Mouse (Mus musculus): ENCODE measurements around the gene Htr5a. TPM values are rescaled to one million over a fixed set of nuclear protein-coding genes. Genes with fewer than 3 reads are reported as not detected.

The Htr5a gene
- polyA plus RNA-seq, 1 experiment = not detected

DNA sequence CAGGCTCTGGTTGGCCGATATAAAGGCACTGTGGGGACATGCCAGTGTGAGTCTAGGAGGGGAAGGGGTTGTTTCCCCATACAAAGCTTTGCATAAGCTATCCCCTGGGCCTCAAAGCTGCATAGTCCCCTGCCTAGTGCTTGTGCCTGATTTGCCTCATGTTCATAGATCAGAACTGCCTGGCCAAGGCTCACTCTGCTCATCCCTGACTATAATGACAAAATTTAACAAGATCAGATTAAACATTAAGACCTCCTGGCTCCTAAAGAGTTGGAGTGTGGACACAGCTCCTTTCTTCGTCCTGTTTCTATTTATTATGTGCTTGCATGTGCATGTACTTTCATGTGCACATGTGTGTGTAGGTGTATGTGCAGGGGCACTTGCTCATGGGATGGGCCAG, 39.3 kb downstream of the Htr5a start:
- DNase-seq (ENCODE audit: low read depth) = no peak

DNA sequence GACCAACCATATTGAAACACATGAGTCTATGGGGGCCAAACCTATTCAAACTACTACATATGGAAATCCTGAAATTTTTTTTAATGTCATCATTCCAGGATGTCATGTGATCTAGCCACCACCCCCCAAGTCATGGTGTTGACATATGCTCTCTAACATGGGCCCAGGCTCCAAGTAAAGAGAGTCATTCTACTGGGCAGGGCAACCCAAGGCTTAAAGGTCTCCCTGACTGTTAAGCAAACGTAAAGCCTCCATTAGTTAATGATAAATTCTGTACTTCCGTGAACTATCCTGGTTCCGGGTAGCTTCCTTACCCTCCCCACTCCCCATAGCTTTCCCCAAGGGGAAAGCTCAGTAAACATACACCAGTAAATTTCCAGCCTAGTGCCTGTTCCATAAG, 46.1 kb downstream of the Htr5a start:
- no peak for DNase-seq (ENCODE audit: low read depth)

DNA sequence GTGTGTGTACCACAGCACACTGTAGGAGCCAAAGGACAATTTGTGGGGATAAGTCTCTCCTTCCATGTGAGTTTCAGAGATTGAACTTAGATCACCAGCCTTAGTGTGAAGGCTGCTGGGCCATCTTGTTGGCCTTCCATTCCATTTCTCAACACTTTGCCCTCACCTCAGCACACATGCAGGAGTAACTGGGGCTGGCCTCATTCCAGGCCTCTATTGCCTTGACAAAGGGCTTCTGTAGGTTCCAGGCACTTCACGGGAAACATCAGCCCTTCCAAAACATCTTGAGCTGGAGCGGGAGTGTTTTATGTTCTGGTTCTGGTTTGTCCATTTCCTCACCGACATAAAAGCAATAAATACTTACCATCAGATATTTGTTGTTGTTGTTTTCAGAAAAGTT, 54.0 kb downstream of the Htr5a start:
- DNase-seq (ENCODE audit: low read depth) = no peak

DNA sequence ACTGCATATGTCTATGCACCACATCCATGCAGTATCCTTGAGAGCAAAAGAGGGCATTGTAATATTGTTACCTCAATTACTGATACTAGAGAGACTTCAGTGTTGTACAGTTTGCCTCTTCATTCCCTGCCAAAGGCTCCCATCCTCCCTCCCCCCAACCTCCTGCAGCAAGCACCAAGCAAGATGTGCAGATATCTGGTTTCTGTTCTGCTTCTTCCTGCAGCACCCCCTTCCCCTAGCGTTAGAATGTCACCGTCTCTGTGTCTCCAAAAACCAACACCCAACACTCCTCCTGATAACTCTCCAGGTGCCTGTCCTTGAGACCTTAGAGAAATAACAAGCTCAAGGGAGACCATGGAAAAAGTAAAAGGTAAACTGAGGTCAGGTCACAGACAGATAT, 57.8 kb downstream of the Htr5a start:
- DNase-seq (ENCODE audit: low read depth) = no peak

DNA sequence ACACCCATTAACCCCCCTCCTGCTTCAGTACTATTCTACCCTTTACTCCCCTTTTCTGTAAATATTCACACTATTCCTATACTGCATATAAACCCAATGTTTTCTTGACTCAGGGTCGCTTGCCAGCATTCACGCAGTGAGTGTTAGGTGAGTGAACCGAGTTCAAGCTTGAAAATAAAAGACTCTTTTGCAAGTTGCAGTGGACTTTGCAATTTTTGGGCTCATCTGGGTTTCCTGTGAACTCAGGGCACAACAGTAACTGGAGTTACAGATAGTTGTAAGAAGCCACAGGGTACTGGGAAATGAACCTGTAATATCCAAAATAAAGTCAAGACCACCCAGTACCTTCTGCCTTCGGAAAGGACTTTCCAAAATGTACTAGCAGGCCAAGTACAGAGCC, 58.2 kb downstream of the Htr5a start:
- DNase-seq (ENCODE audit: low read depth) = no peak

Other genes starting within 250 kb of the Htr5a start
- 16.5 and 17.1 TPM in 2 replicates for gene Paxip1, start 50.5 kb upstream of the Htr5a start, polyA plus RNA-seq (2012; rRNA removed)
- 125 and 165 TPM in 2 replicates for gene Insig1, start 229.2 kb downstream of the Htr5a start, polyA plus RNA-seq (2012; rRNA removed)

Measured in gonadal fat pad, adult 2 months (tissue).